Mouse (Mus musculus): Measurements from ENCODE around the gene Ephb1. TPM values are rescaled to one million over a fixed set of nuclear protein-coding genes. Genes with fewer than 3 reads are reported as not detected.

The Ephb1 gene
- polyA plus RNA-seq, 1 experiment: 3.0 TPM

- H3K4me3 ChIP-seq (ENCODE audit: control insufficient read depth, low read depth, low read length): no peak overlapping the region
- TF ChIP-seq CTCF (IDR thresholded peaks at IDR 0.05; ENCODE audit: control insufficient read depth, insufficient read depth, insufficient replicate concordance, low read depth, low read length) (no peak), POLR2A (IDR thresholded peaks at IDR 0.05; ENCODE audit: control insufficient read depth, low read depth, low read length) (no peak)
- no peaks in the 10 kb centered on the region for H3K36me3 ChIP-seq (ENCODE audit: control insufficient read depth, insufficient read depth, low read length)
- H3K27me3 ChIP-seq (ENCODE audit: control insufficient read depth, insufficient read depth, low read length): no peaks in the 10 kb centered on the region
- H3K27ac ChIP-seq (ENCODE audit: control insufficient read depth, insufficient read depth, low read depth, low read length): no peak overlapping the region
- H3K4me1 ChIP-seq (ENCODE audit: control insufficient read depth, insufficient read depth, low read length): peaks cover 6% of the 10 kb centered on the region
Measured at GRCm38 (mm10) chr9:102352186-102353055, 2.1 kb downstream of the Ephb1 start.

GRCm38 (mm10) chr9:102351721-102352120 is 2.8 kb downstream of the Ephb1 start:
- Histone ChIP-seq H3K4me1 (ENCODE audit: control insufficient read depth, insufficient read depth, low read length) (peaks cover 6% of the 10 kb centered on the region), H3K4me3 (ENCODE audit: control insufficient read depth, low read depth, low read length) (no peak overlapping the region), H3K27ac (ENCODE audit: control insufficient read depth, insufficient read depth, low read depth, low read length) (no peak overlapping the region), H3K27me3 (ENCODE audit: control insufficient read depth, insufficient read depth, low read length) (no peaks in the 10 kb centered on the region), H3K36me3 (ENCODE audit: control insufficient read depth, insufficient read depth, low read length) (no peaks in the 10 kb centered on the region)
- TF ChIP-seq CTCF (IDR thresholded peaks at IDR 0.05; ENCODE audit: control insufficient read depth, insufficient read depth, insufficient replicate concordance, low read depth, low read length): no peak
- TF ChIP-seq POLR2A (IDR thresholded peaks at IDR 0.05; ENCODE audit: control insufficient read depth, low read depth, low read length): no peak

GRCm38 (mm10) chr9:102351221-102351620 is 3.3 kb downstream of the Ephb1 start:
- H3K4me1 ChIP-seq (ENCODE audit: control insufficient read depth, insufficient read depth, low read length): peaks cover 6% of the 10 kb centered on the region
- TF ChIP-seq CTCF (IDR thresholded peaks at IDR 0.05; ENCODE audit: control insufficient read depth, insufficient read depth, insufficient replicate concordance, low read depth, low read length) (no peak), POLR2A (IDR thresholded peaks at IDR 0.05; ENCODE audit: control insufficient read depth, low read depth, low read length) (no peak)
- no peak overlapping the region for H3K27ac ChIP-seq (ENCODE audit: control insufficient read depth, insufficient read depth, low read depth, low read length)
- no peak overlapping the region for H3K4me3 ChIP-seq (ENCODE audit: control insufficient read depth, low read depth, low read length)
- no peaks in the 10 kb centered on the region for H3K36me3 ChIP-seq (ENCODE audit: control insufficient read depth, insufficient read depth, low read length)
- no peaks in the 10 kb centered on the region for H3K27me3 ChIP-seq (ENCODE audit: control insufficient read depth, insufficient read depth, low read length)

GRCm38 (mm10) chr9:102350696-102351095 is 3.8 kb downstream of the Ephb1 start:
- no peaks in the 10 kb centered on the region for H3K27me3 ChIP-seq (ENCODE audit: control insufficient read depth, insufficient read depth, low read length)
- H3K4me1 ChIP-seq (ENCODE audit: control insufficient read depth, insufficient read depth, low read length): peaks cover 6% of the 10 kb centered on the region
- TF ChIP-seq POLR2A (IDR thresholded peaks at IDR 0.05; ENCODE audit: control insufficient read depth, low read depth, low read length): no peak
- no peak for TF ChIP-seq CTCF (IDR thresholded peaks at IDR 0.05; ENCODE audit: control insufficient read depth, insufficient read depth, insufficient replicate concordance, low read depth, low read length)
- no peaks in the 10 kb centered on the region for H3K36me3 ChIP-seq (ENCODE audit: control insufficient read depth, insufficient read depth, low read length)
- no peak overlapping the region for H3K27ac ChIP-seq (ENCODE audit: control insufficient read depth, insufficient read depth, low read depth, low read length)
- H3K4me3 ChIP-seq (ENCODE audit: control insufficient read depth, low read depth, low read length): no peak overlapping the region

- H3K27ac ChIP-seq (ENCODE audit: control insufficient read depth, insufficient read depth, low read depth, low read length): no peak overlapping the region
- H3K27me3 ChIP-seq (ENCODE audit: control insufficient read depth, insufficient read depth, low read length): no peaks in the 10 kb centered on the region
- no peaks in the 10 kb centered on the region for H3K36me3 ChIP-seq (ENCODE audit: control insufficient read depth, insufficient read depth, low read length)
- H3K4me1 ChIP-seq (ENCODE audit: control insufficient read depth, insufficient read depth, low read length): peaks cover 6% of the 10 kb centered on the region
- H3K4me3 ChIP-seq (ENCODE audit: control insufficient read depth, low read depth, low read length): no peak overlapping the region
- TF ChIP-seq CTCF (IDR thresholded peaks at IDR 0.05; ENCODE audit: control insufficient read depth, insufficient read depth, insufficient replicate concordance, low read depth, low read length) (no peak), POLR2A (IDR thresholded peaks at IDR 0.05; ENCODE audit: control insufficient read depth, low read depth, low read length) (no peak)
Measured at GRCm38 (mm10) chr9:102350076-102350475, 4.4 kb downstream of the Ephb1 start.

- Histone ChIP-seq H3K36me3 (ENCODE audit: control insufficient read depth, insufficient read depth, low read length) (no peaks in the 10 kb centered on the region), H3K27me3 (ENCODE audit: control insufficient read depth, insufficient read depth, low read length) (no peaks in the 10 kb centered on the region), H3K4me3 (ENCODE audit: control insufficient read depth, low read depth, low read length) (no peak overlapping the region), H3K4me1 (ENCODE audit: control insufficient read depth, insufficient read depth, low read length) (no peaks in the 10 kb centered on the region), H3K27ac (ENCODE audit: control insufficient read depth, insufficient read depth, low read depth, low read length) (no peak overlapping the region)
- TF ChIP-seq CTCF (IDR thresholded peaks at IDR 0.05; ENCODE audit: control insufficient read depth, insufficient read depth, insufficient replicate concordance, low read depth, low read length) (no peak), POLR2A (IDR thresholded peaks at IDR 0.05; ENCODE audit: control insufficient read depth, low read depth, low read length) (no peak)
Measured at GRCm38 (mm10) chr9:102346801-102347200, 7.7 kb downstream of the Ephb1 start.

- no peaks in the 10 kb centered on the region for H3K36me3 ChIP-seq (ENCODE audit: control insufficient read depth, insufficient read depth, low read length)
- no peaks in the 10 kb centered on the region for H3K4me1 ChIP-seq (ENCODE audit: control insufficient read depth, insufficient read depth, low read length)
- no peak for TF ChIP-seq POLR2A (IDR thresholded peaks at IDR 0.05; ENCODE audit: control insufficient read depth, low read depth, low read length)
- TF ChIP-seq CTCF (IDR thresholded peaks at IDR 0.05; ENCODE audit: control insufficient read depth, insufficient read depth, insufficient replicate concordance, low read depth, low read length): no peak
- H3K27me3 ChIP-seq (ENCODE audit: control insufficient read depth, insufficient read depth, low read length): no peaks in the 10 kb centered on the region
- no peak overlapping the region for H3K27ac ChIP-seq (ENCODE audit: control insufficient read depth, insufficient read depth, low read depth, low read length)
- H3K4me3 ChIP-seq (ENCODE audit: control insufficient read depth, low read depth, low read length): no peak overlapping the region
Measured at GRCm38 (mm10) chr9:102345474-102345873, 9.0 kb downstream of the Ephb1 start.
